Mouse (Mus musculus): ENCODE measurements around the gene Tgfbrap1. TPM values are rescaled to one million over a fixed set of nuclear protein-coding genes. Genes with fewer than 3 reads are reported as not detected.
"Not testable (repeated sequence)": the region's sequence is repeated elsewhere in the genome, so short reads cannot be mapped to it uniquely, and the experiment has no call there.

The Tgfbrap1 gene
- polyA plus RNA-seq, 1 experiment from 2014 or later: 21.9 TPM

DNA sequence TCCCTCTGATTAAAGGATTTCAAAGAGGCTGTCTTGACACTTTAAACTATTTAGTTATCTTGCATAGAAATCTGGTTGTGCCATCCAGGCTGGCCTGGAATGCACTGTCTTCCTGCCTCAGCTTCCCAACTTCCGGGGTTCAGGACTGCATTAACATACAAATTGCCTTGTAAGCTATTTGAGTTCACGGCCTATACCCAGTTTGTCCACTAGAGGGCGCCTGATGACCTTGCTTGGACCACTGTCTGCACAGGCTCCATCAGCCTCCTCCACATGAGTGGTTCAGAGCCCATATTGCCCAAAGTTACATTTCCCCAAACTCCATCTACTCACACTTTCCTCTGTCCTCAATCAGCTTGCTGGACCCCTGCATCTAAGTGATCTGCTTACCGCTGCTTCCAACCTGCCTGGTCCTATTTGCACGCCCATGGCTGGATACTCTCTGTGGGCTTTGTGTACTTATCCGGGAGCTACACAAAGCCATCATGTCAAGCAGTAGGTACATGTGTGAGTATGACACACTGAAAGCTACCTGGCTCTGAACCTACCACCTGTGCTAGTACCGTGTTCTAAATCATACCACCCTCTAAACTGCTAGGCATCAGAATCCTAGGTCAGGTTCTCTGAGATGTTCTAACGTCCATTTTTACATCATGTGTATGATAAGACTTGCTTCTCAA, 41.3 kb upstream of the Tgfbrap1 start:
- DNase-seq: peak; percentile 95
- peak; percentile 79 for ATAC-seq (ENCODE audit: low FRiP score, low TSS enrichment)
- H3K27ac ChIP-seq (replicated peaks; ENCODE audit: low read depth, low read length): no peak overlapping the region
- no peaks in the 10 kb centered on the region for H3K9me3 ChIP-seq (ENCODE audit: control insufficient read depth, low read length)
- H3K4me1 ChIP-seq (ENCODE audit: control insufficient read depth, insufficient read depth, low read length): no peaks in the 10 kb centered on the region
- no peak overlapping the region for H3K4me2 ChIP-seq (ENCODE audit: low read length)
- H3K27me3 ChIP-seq (ENCODE audit: control insufficient read depth, insufficient read depth, low read length): no peaks in the 10 kb centered on the region
- no peaks in the 10 kb centered on the region for H3K36me3 ChIP-seq (ENCODE audit: control insufficient read depth, insufficient read depth, low read length)
- H3K4me3 ChIP-seq (replicated peaks; ENCODE audit: low read depth, low read length): no peak overlapping the region
- no peak overlapping the region for H3K9ac ChIP-seq (replicated peaks; ENCODE audit: low read length)
- WGBS: 53% methylated on average over 8 of the region's 8 CpGs

DNA sequence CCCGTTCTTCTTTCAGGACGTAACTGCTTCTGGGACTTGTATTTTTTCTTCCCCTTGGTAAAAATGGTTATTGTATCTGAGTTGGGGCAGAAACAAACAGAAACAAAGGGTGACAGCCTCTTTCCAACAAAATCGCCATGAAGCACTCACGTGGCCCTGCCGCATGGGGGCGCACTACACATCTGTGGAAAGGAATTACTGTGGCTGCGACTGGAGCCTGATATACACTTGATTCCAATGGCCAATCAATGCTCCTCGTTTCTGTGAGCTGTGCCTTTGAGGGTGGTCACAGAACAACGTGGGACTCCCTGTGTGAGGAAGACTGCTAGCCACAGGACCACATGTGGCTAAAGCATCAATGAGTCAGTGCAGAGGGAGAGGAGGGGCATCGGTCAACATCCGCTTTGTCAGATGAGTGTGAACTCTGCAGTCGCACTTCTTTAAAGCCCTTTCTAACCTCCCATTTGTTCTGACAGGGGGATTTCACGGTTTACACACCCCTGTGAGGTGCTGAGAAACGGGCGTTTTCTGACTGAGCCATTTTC, 39.9 kb upstream of the Tgfbrap1 start:
- Histone ChIP-seq H3K27me3 (ENCODE audit: control insufficient read depth, insufficient read depth, low read length) (no peaks in the 10 kb centered on the region), H3K9me3 (ENCODE audit: control insufficient read depth, low read length) (no peaks in the 10 kb centered on the region), H3K4me3 (replicated peaks; ENCODE audit: low read depth, low read length) (no peak overlapping the region), H3K4me2 (ENCODE audit: low read length) (no peak overlapping the region), H3K4me1 (ENCODE audit: control insufficient read depth, insufficient read depth, low read length) (no peaks in the 10 kb centered on the region), H3K27ac (replicated peaks; ENCODE audit: low read depth, low read length) (no peak overlapping the region), H3K9ac (replicated peaks; ENCODE audit: low read length) (no peak overlapping the region), H3K36me3 (ENCODE audit: control insufficient read depth, insufficient read depth, low read length) (no peaks in the 10 kb centered on the region)
- WGBS: 70% methylated on average over 15 of the region's 15 CpGs
- DNase-seq: no peak
- no peak for ATAC-seq (ENCODE audit: low FRiP score, low TSS enrichment)

DNA sequence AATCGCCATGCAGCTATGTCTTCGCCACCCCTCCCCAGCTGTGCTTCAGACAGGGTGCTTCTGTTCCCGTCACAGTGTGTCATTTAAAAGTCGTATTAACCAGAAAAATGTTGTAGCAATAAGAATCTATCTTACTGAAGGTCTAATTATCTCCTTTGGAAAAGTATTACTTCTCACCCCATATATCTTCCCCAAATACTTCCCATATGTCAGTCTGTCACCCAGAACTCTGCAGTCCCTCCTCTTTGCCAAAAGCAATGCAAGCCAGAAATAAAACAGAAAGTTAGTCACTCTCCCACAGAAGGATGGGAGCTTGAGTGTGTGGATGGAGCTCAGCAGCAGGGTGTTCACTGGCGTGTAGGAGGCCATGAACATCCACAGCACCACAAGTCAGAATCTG, 38.9 kb upstream of the Tgfbrap1 start:
- ATAC-seq (ENCODE audit: low FRiP score, low TSS enrichment) (no peak), DNase-seq (no peak)
- Histone ChIP-seq H3K4me2 (ENCODE audit: low read length) (no peak overlapping the region), H3K27ac (replicated peaks; ENCODE audit: low read depth, low read length) (no peak overlapping the region), H3K27me3 (ENCODE audit: control insufficient read depth, insufficient read depth, low read length) (no peaks in the 10 kb centered on the region), H3K9me3 (ENCODE audit: control insufficient read depth, low read length) (no peaks in the 10 kb centered on the region), H3K9ac (replicated peaks; ENCODE audit: low read length) (no peak overlapping the region), H3K4me1 (ENCODE audit: control insufficient read depth, insufficient read depth, low read length) (no peaks in the 10 kb centered on the region), H3K36me3 (ENCODE audit: control insufficient read depth, insufficient read depth, low read length) (no peaks in the 10 kb centered on the region), H3K4me3 (replicated peaks; ENCODE audit: low read depth, low read length) (no peak overlapping the region)
- 90% methylated on average over 5 of the region's 5 CpGs for WGBS

DNA sequence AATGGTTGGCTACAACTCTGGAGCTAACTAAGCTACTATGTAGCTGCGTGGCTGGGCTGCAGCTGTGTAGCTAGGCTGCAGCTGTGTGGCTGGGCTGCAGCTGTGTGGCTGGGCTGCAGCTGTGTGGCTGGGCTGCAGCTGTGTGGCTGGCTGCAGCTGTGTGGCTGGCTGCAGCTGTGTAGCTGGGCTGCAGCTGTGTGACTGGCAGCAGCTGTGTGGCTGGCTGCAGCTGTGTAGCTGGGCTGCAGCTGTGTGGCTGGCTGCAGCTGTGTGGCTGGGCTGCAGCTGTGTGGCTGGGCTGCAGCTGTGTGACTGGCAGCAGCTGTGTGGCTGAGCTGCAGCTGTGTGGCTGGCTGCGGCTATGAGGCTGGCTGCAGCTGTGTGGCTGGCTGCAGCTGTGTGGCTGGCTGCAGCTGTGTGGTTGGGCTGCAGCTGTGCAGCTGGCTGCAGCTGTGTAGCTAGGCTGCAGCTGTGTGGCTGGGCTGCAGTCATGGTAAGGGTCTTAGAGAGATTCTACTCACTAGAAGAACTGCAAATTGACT, 38.1 kb upstream of the Tgfbrap1 start:
- not testable (repeated sequence) for H3K9ac ChIP-seq (replicated peaks; ENCODE audit: low read length); ATAC-seq (ENCODE audit: low FRiP score, low TSS enrichment); H3K4me1 ChIP-seq (ENCODE audit: control insufficient read depth, insufficient read depth, low read length); H3K4me3 ChIP-seq (replicated peaks; ENCODE audit: low read depth, low read length); H3K9me3 ChIP-seq (ENCODE audit: control insufficient read depth, low read length); H3K4me2 ChIP-seq (ENCODE audit: low read length); H3K36me3 ChIP-seq (ENCODE audit: control insufficient read depth, insufficient read depth, low read length); DNase-seq; H3K27me3 ChIP-seq (ENCODE audit: control insufficient read depth, insufficient read depth, low read length); H3K27ac ChIP-seq (replicated peaks; ENCODE audit: low read depth, low read length)
- WGBS: 82% methylated on average over 2 of the region's 2 CpGs

DNA sequence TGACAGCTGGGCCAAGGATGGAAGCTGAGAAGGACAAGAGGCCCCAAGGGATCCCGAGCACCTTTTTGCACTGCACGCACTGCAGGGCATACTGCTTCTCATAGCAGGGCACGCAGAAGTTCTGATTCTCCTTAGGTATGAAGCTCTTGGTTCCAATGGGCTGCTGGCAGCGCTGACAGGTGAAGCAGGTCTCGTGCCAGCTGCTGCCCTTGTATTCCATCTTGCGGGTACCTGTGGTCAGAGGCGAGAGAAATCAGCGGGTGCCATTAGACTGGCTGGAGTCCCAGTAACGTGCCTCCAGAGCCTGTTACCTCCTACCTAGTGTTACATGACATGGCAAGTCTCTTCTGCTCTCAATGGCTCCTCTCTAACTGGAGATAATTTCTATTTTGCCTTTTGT, 33.2 kb upstream of the Tgfbrap1 start:
- H3K27ac ChIP-seq (replicated peaks; ENCODE audit: low read depth, low read length): no peak overlapping the region
- no peak overlapping the region for H3K9ac ChIP-seq (replicated peaks; ENCODE audit: low read length)
- H3K4me3 ChIP-seq (replicated peaks; ENCODE audit: low read depth, low read length): no peak overlapping the region
- no peak for ATAC-seq (ENCODE audit: low FRiP score, low TSS enrichment)
- no peaks in the 10 kb centered on the region for H3K36me3 ChIP-seq (ENCODE audit: control insufficient read depth, insufficient read depth, low read length)
- no peak overlapping the region for H3K4me2 ChIP-seq (ENCODE audit: low read length)
- no peaks in the 10 kb centered on the region for H3K4me1 ChIP-seq (ENCODE audit: control insufficient read depth, insufficient read depth, low read length)
- 92% methylated on average over 9 of the region's 9 CpGs for WGBS
- H3K27me3 ChIP-seq (ENCODE audit: control insufficient read depth, insufficient read depth, low read length): no peaks in the 10 kb centered on the region
- H3K9me3 ChIP-seq (ENCODE audit: control insufficient read depth, low read length): no peaks in the 10 kb centered on the region
- no peak for DNase-seq

DNA sequence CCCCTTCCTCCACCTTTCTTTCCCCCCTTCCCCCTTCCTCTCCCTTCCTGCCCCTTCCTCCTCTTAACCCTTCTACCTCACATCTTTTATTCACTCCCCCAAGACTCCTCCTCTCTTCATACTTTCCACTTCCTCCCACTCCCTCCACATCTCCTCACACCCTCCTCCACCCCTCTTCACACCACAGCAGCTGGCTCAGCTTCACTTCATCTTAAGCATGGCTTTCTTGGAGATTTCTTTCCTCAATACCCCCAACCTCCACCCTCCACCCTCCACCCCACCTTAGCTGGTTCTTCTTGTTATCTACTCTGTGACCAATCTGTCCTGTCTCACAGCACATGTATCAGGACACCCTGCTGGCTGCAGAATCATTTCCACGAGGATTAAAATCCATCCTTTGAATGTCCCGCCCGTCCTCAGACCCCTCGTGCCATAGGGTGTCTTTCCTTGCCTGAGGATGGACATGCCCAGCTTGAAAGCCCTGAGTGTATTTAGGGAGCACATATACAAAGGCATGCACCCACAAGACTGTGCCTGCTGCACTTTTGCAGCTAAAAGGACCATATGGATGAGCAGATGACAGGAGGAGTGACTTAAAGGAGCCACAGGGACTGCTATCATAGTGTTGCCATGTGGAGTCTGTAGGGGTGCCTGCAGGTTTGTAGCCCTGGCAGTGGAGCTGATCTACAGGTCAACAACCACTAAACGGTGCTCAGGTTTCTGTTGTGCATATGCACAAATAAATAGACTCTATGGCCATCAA, 32.0 kb upstream of the Tgfbrap1 start:
- no peak overlapping the region for H3K27ac ChIP-seq (replicated peaks; ENCODE audit: low read depth, low read length)
- H3K9me3 ChIP-seq (ENCODE audit: control insufficient read depth, low read length): no peaks in the 10 kb centered on the region
- WGBS: 63% methylated on average over 5 of the region's 5 CpGs
- no peaks in the 10 kb centered on the region for H3K27me3 ChIP-seq (ENCODE audit: control insufficient read depth, insufficient read depth, low read length)
- no peaks in the 10 kb centered on the region for H3K36me3 ChIP-seq (ENCODE audit: control insufficient read depth, insufficient read depth, low read length)
- no peak overlapping the region for H3K4me3 ChIP-seq (replicated peaks; ENCODE audit: low read depth, low read length)
- H3K4me1 ChIP-seq (ENCODE audit: control insufficient read depth, insufficient read depth, low read length): no peaks in the 10 kb centered on the region
- DNase-seq: no peak
- no peak overlapping the region for H3K9ac ChIP-seq (replicated peaks; ENCODE audit: low read length)
- no peak for ATAC-seq (ENCODE audit: low FRiP score, low TSS enrichment)
- no peak overlapping the region for H3K4me2 ChIP-seq (ENCODE audit: low read length)

DNA sequence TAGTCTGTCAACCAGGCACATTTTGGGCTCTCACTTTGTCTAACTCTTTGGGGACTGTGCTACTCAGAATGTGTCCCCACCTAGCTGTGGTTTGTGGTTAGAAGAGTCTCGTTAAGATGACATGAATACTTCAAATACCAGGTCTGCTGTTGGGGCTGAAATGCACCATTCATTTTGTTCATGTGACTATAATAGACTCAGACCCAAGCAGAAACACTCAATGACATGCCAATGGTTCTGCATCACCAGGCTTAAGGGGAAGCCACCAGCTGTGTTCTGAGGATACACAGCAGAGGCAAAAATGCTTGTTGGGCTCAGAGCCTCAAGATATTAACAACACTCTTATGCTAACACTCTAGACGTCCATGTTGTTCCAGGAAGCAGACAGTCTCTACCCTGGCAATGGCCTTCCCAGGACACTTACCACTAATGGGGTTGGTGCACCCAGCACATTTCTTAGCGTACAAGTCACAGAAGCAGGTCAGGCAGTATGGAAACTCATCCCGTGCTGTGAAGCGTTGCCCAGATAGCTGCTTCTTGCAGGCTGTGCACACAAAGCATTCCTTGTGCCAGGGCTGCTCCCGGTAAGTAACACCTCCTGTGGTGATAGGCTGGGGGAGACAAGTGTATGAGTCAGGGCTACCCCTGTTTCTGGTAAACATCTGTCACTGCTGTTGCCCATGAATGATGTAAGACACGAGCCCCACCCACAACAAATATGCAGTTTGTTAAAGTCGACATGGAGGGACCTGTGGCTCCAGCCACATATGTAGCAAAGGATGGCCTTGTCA, 29.6 kb upstream of the Tgfbrap1 start:
- no peaks in the 10 kb centered on the region for H3K27me3 ChIP-seq (ENCODE audit: control insufficient read depth, insufficient read depth, low read length)
- H3K4me3 ChIP-seq (replicated peaks; ENCODE audit: low read depth, low read length): no peak overlapping the region
- no peaks in the 10 kb centered on the region for H3K9me3 ChIP-seq (ENCODE audit: control insufficient read depth, low read length)
- WGBS: 81% methylated on average over 8 of the region's 8 CpGs
- DNase-seq (no peak), ATAC-seq (ENCODE audit: low FRiP score, low TSS enrichment) (no peak)
- H3K9ac ChIP-seq (replicated peaks; ENCODE audit: low read length): no peak overlapping the region
- no peaks in the 10 kb centered on the region for H3K36me3 ChIP-seq (ENCODE audit: control insufficient read depth, insufficient read depth, low read length)
- H3K4me1 ChIP-seq (ENCODE audit: control insufficient read depth, insufficient read depth, low read length): no peaks in the 10 kb centered on the region
- no peak overlapping the region for H3K27ac ChIP-seq (replicated peaks; ENCODE audit: low read depth, low read length)
- no peak overlapping the region for H3K4me2 ChIP-seq (ENCODE audit: low read length)

DNA sequence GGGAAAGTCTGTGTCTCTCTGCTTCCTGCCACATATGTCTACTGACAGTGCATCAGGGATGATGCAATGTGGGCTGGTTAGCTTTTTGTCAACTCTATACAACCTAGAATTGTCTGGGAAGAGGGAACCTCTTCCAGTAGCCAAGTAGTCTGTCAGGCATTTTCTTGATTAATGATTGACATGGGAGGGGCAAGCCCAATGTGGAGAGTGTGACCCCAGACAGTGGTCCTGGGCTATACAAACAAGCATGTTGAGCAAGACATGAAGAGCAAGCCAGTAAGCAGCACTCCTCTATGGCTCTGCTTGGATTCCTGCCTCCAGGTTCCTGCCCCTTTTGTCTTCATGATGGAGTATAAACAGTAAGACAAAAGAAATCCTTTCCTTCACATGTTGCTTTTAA, 28.8 kb upstream of the Tgfbrap1 start:
- Histone ChIP-seq H3K4me3 (replicated peaks; ENCODE audit: low read depth, low read length) (no peak overlapping the region), H3K4me1 (ENCODE audit: control insufficient read depth, insufficient read depth, low read length) (no peaks in the 10 kb centered on the region), H3K36me3 (ENCODE audit: control insufficient read depth, insufficient read depth, low read length) (no peaks in the 10 kb centered on the region), H3K27me3 (ENCODE audit: control insufficient read depth, insufficient read depth, low read length) (no peaks in the 10 kb centered on the region), H3K9me3 (ENCODE audit: control insufficient read depth, low read length) (no peaks in the 10 kb centered on the region), H3K4me2 (ENCODE audit: low read length) (no peak overlapping the region), H3K27ac (replicated peaks; ENCODE audit: low read depth, low read length) (no peak overlapping the region), H3K9ac (replicated peaks; ENCODE audit: low read length) (no peak overlapping the region)
- ATAC-seq (ENCODE audit: low FRiP score, low TSS enrichment) (no peak), DNase-seq (no peak)

All from midbrain, embryonic 14.5 days (tissue).